Mouse (Mus musculus): Measurements from ENCODE around the gene Zfp131.

DNA sequence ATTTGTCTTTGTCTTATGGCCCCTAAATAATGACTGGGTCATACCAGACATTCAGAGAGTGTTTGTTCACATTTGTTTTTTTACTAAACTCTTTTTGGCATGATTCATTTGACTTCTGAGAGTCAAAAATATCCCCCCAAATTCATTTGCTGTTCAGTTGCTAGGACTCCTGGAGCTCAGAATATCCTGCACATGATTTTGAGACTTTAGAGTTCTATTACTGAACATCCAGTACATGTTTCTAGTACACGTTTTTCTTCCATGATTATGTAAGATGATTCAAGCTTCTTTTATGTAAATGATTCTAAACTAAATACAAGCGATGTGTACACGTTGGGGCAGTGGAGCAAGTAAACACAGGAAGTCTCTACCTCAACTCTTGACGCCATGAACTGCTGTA is 7.0 kb upstream of the Zfp131 start:
- no peak for TF ChIP-seq POLR2A (IDR thresholded peaks at IDR 0.05; ENCODE audit: low read depth, low read length)
- TF ChIP-seq CTCF (IDR thresholded peaks at IDR 0.05; ENCODE audit: extremely low read depth, insufficient read length, insufficient replicate concordance, low read depth, low read length): no peak
